Mouse (Mus musculus) fat pad, adult 2 months (tissue): ENCODE measurements around the gene Cand1.
A peak's percentile ranks its signal among the peaks of the same experiment; 100 is the strongest.

ENCODE experiments used
- DNase-seq: peaks from one replicate; pipeline ENCODE4 v3.0.0-alpha.2; 2011; ENCODE audit warnings: low read depth, low spot score; ENCODE audit errors: extremely low read depth

Gene Cand1

DNA sequence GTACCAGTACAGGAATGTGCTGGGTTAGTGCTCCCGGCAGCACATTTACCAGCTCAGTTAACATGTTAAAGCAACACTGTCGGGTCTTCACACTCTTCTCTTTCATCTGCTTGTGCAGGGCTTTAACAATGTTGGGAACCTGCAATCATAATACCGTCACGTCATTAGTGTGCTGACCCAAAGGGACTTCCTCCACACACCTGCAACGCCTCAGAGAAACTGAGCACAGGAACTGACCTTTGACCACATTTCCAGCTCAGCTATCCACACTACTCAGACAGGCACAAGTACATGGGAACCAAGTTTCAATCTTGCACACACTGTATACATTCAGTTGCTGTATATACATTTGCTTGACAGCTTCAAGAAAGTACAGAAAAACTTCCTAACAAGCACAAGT is 27.4 kb downstream of the Cand1 start:
- DNase-seq: no peak

DNA sequence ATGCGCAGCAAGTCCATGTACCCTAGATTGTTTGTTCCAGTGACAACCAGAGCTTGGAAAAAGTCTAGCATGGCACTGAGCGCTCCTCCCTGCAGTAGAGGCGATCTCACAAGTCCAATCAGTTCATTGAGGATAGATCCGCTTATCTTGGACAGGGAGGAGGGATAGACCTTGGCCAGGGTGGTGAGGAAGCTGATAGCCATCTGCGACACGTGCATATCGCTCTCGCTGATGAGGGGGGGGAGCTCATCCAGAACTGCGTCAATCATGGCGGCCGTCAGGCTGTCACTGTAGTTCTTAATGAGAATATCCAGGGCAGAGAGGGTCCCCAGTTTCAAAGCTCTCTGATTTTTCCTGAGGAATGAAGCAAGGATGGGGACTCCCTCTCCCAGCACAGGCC is 28.6 kb downstream of the Cand1 start:
- DNase-seq: no peak

DNA sequence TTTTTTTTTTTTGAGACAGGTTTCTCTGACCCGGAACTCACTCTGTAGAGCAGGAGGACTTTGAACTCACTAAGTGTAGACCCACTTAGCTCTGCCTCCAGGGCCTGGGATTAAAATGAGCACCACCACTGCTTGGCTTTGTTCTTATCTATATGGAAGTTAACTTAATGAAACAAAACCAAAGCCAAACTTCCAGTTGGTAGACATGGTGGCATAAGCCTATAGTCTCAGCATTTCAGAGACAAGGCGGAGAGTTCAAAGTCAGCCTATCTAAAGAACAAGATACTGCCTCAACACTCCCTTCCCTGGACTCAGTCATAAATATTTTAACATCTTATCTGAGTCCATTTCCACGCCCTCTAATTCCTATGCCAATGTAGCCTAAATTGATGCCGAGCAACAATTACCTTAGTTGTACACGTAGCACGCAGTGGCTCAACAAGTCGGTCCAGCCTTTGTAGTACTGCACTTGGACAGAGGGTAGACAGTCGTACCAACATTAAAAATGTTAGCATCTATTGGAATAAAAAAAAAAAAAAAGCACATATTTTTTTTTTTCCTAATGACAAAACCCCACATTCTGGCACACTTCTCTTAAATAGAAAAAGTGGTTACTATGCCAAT is 33.4 kb downstream of the Cand1 start:
- no peak for DNase-seq

DNA sequence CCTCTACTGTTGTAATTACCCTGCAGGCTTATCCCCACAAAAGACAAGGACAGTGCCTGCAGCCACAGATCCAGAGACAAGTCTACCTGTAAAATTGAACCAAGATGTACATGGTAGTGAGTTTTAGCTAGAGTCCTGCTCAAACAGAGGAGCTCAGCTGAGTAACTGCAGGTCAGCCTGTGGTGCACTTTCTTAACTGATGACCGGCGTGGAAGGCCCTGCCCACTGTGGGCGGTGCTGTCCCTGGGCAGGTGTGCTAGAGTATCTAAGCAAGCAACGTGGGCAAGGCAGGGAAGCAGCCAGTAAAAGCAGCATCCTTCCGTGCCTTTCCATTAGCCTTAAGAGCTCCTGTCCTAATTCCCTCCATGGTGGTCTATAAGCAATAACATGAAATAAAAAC is 34.6 kb downstream of the Cand1 start:
- DNase-seq: no peak

DNA sequence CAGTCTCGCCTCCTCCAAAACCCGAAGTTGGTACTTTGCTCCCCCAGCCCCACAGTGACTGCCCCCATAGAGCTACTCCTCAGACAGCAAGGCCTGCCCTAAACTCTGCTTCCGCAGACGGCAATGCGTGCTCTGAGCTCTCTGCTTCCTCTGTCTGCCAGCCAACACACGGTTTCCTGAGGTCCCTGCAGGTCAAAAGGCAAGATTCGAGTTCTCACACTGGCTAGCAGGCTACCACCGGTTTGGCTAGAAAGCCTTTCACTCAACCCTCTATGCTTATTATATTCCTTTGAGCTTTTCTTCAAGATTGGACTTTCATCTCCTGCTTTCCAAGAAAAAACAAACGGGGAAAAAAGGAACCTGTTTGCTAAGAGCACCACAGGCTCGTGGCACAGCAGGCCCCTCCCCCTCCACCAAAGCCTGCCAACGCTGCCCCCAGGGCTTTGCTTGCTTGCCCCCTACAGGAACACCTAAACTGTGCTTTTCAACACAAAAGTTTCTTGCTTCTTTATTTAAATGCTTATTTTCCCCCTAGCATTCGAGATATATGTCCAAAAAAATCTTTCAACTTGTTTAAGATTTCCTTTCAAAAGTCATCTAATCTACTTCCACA is 35.4 kb downstream of the Cand1 start:
- DNase-seq: no peak

DNA sequence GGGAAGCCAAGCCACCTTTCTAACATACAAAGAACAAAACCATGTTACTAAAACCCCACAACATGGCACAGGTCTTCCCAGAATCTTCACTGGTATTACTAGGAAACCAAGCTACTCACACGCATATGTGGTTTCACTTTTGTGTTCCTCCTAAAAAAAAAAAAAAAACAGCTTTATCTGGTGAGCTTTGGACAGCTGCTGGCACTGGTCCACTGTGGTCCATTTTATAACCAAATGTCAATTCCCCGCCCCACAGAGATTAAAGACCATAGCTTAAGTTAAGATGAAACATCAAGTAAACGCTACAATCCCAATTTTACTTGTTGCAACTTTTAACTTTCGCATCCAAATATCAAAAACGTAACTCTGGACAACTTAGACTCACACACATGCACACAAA is 40.0 kb downstream of the Cand1 start:
- no peak for DNase-seq

DNA sequence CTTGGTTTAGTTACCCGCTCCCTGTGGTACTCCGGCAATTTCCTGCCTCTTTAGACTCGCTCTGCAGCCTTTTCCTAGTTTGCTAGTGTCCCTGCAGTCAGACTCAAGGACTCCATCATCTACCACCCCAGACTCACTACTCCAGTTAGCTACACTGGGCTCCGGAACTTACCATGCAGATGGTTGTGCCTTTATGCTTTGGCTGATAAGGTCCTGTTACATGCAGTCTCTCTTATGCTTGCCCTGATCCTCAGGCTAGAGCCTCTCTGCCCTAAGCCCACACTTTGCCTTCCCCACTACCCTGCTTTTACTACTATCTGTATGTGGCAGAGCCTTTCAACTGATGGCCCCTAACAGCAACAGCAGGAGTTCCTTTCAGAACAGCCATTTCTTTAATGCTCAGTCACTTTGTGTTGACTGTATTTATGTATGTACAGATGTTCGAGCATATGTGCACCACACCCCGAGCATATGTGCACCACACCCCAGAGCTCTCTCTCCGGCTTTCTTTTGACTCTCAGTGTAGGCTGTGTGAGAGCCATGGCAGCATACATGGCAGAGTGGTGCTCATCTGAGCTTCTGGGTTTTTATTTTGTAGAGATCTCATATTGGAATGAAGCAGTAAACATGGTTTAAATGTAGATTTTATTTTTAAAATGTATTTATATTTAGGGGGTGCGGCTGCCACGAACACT is 41.5 kb downstream of the Cand1 start:
- no peak for DNase-seq

DNA sequence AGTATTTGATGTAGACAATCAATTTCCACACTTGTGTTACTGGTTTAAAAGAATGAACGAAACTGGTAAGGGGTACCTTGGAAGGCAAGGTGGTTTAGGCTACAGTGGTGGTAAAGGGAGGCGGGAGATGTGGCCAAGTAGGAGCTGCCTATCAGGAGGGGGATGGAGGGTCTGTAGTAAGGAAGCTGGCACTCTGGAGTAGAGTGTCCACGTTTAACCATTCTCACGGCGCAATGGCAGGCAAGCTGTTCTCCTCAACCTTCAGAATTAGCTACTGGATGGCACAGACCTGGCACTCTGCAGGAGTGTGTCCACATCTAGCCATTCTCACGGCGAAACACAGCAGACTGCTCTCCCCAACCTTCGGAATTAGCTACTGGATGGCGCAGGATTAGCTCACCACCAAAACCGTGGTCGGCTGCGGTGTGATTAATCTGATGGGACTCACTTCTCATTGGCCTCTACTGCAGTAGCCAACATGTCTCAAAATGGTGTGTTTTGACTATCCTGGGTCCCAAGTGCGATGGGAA is 42.2 kb downstream of the Cand1 start:
- no peak for DNase-seq

DNA sequence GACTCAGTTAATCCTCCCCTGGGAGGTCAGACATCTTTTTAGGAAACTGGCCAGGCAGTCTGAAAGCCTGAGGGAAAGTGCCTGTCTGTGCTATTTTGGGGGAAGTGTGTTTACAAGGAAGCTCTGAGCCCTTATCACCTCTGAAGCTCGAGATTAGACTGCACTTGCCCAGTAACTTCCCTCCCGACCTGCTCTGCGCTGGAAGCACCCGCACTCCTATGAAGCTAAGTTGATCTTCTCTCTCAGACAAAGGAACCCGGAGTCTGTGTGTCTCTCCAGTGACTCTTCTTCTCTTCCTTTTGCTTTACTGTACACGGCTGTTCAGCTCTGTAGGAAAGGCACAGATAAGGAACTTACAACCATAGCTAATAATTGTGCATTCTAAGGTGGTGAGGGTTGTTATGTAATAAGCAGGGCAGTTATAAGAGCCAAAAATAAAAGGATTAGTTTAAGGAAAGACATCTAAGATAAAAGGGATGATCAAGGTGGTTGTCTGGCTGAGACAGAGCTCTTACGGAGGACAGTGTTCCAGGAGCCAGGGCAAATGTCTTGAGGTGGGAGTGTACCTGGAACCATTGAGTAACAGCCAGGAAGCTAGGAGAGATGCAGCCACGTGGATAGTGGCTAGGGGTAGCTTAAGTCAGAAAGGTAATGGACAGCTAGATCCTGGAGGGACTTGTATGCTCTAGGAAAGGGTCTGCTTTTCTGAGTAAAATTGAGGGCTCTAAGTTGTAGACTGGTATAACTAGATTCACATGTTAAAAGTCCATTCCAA is 47.1 kb downstream of the Cand1 start:
- DNase-seq: no peak

DNA sequence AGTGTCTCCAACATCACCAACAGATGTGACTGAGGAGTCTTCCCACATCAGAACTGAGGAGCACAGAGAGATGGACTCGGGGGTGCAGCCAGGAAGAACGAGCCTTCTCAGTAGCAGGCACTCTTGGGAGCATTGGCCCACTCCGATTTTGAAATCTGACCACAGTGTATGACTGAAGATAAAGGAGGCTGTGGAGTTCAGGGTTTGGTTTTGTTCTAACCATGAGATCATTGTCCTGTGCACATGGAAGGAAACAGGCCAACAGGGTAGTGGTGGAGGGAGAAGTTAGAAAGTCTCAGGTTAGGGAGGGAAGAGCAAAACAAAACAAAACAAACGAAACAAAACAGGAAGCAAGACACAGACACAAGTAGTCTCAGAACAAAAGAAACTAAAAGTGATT is 52.1 kb downstream of the Cand1 start:
- no peak for DNase-seq

DNA sequence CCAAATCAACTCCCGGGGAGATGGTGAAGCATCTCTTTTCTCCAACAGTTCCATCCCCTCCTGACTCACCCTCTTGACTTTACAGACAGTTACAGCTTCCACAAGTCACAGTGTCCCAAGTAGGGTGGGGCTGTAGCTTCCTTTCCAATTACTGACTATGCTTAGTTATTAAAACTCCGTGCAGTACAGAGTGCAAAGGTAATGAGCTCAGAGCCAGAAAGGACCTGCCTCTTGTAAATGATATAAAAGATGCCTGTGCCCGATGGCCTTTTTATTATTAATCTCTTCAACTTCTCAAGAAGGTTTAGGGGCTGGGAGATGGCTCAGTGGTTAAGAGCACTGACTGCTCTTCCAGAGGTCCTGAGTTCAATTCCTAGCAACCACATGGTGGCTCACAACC is 70.2 kb downstream of the Cand1 start:
- no peak for DNase-seq

DNA sequence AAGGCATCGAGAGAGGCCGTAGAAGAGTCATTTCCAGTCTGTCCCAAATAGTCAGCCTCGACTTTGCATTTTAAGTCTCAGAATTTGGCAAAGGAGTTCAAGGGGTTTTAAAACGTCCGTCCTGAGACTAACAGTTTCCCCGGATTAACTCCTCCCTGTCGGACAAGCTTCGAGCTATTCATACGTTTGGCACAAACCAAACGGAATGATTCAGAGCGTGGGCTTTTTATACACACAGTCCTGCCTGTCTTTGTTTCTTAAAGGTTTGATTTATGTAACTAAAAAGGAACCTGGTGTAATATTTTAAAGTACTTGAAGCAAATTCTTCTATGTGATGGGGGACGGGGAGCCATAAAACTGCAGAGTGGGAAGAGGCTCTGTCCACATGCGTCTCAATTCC is 70.6 kb downstream of the Cand1 start:
- DNase-seq: no peak

DNA sequence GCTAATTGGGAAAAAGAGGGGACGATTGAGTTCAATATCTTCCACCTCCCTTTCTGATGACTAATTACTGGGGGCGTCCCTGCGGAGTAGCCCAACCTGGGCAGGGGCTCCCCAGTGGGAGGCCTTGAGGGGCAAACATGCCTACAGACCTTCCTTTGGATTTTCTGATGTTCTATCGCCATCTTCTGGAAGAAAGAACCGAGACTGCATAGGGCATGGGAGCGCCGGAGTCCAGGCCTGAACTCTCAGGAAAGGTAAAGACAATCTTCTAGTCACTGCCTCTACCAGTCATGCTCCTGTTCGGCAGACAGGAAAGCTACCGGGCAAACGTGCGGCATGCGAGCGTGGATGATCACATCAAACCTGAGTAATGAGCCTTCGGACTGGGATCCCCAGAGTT is 71.1 kb downstream of the Cand1 start:
- DNase-seq: no peak

DNA sequence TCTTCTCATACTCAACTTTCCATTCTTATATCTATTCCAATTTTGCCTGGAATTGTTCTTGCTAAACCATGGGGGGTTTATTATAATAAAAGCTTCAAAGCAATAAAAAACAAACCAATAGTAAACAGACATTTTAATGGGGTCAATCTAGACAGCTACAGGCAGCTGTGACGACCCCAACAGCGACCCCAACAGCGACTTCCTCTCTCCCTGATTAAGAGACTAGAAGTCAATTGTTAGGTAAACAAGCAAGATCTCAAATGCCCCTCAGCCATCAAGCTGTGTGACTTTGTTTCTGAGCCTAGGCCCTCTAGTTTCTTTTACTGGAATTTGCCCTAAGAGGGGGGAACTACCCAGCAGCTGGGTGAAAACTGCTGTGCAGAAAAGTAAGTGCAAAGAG is 72.0 kb downstream of the Cand1 start:
- DNase-seq: no peak

DNA sequence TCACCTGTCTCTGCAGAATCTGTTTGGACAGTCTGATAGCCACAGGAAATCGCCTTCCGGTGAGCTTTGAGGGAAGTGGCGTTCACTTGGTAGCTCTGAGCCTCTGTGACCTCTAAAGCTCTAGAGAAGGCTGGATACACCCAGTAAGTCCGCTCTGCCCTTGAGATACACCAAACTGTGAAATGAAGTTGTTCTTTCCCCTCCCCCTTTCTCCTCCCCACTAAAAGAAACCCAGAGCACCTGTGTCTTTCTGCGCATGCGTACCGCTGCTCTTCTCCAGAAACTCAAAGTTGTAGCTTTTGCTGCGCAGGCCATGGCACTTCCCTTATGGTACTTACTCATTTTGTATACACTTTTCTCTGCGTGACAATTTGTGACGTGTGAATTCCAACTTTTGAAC is 74.8 kb downstream of the Cand1 start:
- no peak for DNase-seq

DNA sequence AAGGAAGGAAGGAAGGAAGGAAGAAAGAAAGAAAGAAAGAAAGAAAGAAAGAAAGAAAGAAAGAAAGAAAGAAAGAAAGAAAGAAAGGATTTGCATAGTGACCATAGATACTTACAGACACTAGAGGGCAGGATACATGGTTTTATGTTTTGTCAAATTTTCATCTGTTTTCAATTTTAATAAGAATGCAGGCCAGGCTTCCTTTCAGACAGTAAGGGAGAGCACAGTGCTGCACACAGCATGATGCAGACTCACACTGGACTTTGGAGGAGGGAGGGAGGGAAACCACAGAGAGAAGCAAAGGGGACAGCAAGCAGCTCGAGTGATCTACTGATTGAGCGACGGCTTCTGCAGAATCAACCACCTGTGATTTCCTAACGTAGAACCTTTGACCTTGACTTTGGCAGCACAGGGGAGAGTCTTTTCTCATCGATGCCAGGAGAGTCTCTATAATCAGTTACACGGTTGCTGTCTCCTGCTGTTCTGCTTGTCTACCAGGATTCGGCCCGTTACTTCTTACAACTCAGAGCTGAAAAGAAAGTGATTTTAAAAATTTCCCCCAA is 78.0 kb downstream of the Cand1 start:
- DNase-seq: no peak

DNA sequence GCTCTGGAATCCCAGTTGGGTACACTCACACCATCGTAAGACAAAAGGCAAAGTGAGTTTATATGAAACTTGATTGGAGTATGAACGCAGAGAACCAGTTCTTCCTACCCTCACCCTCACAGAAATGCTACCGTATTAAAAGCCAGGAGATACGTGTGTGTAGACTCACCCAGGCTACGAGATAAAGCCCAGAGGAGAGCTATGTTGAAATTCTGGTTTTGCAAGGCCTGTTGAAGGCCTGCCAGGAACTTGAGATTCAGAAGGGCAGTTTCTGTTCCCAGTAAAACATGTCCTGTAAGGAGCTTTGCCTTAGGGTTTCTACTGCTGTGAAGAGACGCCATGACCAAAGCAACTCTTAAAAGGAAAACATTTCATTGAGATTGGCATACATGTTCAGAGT is 79.7 kb downstream of the Cand1 start:
- peak; percentile 81 for DNase-seq

DNA sequence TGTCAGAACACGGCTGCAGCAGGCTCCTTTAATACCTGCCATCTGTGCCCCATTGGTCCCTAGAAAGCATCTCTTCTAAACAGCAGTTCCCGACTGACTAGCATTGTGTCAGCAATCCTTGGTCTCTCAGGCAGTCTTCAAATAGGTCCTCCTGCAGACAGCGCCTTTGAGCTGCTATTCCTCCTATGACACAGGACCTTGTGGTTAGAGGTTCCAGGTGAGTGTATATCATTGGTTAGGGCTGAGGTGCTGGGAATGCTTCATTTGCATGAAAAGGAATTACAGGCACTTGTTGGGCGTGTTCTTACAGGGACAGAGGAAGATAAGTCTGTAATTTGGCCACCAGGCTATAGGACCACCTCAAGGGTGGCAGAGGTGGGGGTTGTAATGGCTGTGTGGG is 90.6 kb downstream of the Cand1 start:
- no peak for DNase-seq
